Mouse (Mus musculus) embryonic facial prominence, embryonic 15.5 days (tissue): ENCODE measurements around the gene Gphb5. TPM values are rescaled to one million over a fixed set of nuclear protein-coding genes. Genes with fewer than 3 reads are reported as not detected.

ENCODE experiments used
- ATAC-seq: fragments of 200-750 bp; cut with Nextera tagmentation; 2 replicates; pipeline ENCODE4 v1.8.0; 2017; ENCODE audit warnings: low read depth, moderate TSS enrichment; ENCODE audit not compliant: insufficient number of reproducible peaks, low FRiP score, low TSS enrichment
- H3K27ac ChIP-seq: fragments of 300-500 bp; sonication (generic); replicated peaks from 2 replicates; pipeline ENCODE4 v1.5.1; 2015; ENCODE audit warnings: mild to moderate bottlenecking, inconsistent platforms
- H3K27me3 ChIP-seq: fragments of 300-500 bp; sonication (generic); 2 replicates; pipeline ENCODE4 v1.6.1; 2015; ENCODE audit warnings: inconsistent platforms
- H3K36me3 ChIP-seq: fragments of 300-500 bp; sonication (generic); 2 replicates; pipeline ENCODE4 v1.6.1; 2015; ENCODE audit warnings: mild to moderate bottlenecking, inconsistent platforms
- H3K4me1 ChIP-seq: fragments of 300-500 bp; sonication (generic); 2 replicates; pipeline ENCODE4 v1.6.1; 2015; ENCODE audit warnings: inconsistent platforms
- H3K4me2 ChIP-seq: fragments of 300-500 bp; sonication (generic); replicated peaks from 2 replicates; pipeline ENCODE4 v1.6.1; 2015; ENCODE audit warnings: mild to moderate bottlenecking, inconsistent platforms
- H3K4me3 ChIP-seq: fragments of 300-500 bp; sonication (generic); replicated peaks from 2 replicates; pipeline ENCODE4 v1.5.1; 2015; ENCODE audit warnings: mild to moderate bottlenecking, inconsistent platforms
- H3K9ac ChIP-seq: fragments of 300-500 bp; sonication (generic); 2 replicates; pipeline ENCODE4 v1.6.1; 2015; ENCODE audit warnings: inconsistent platforms
- H3K9me3 ChIP-seq: fragments of 300-500 bp; sonication (generic); replicated peaks from 2 replicates; pipeline ENCODE4 v1.6.1; 2016; ENCODE audit warnings: inconsistent platforms
- WGBS: fragments of 180-500 bp; shearing (Covaris S2); methylation state at CpG from one replicate; pipeline ENCODE4 v1.1.7; 2015; 5-methylcytosine and 5-hydroxymethylcytosine counted together
- polyA plus RNA-seq: library from polyadenylated mRNA; unstranded; fragments of >200 nt; fragmentation: Nextera tagmentation; extraction: Ambion mirVana; gene quantifications from 2 replicates; pipeline ENCODE4 v1.2.1, GENCODE M21; 2015

Gphb5 gene
- polyA plus RNA-seq: not detected in 2 replicates

DNA sequence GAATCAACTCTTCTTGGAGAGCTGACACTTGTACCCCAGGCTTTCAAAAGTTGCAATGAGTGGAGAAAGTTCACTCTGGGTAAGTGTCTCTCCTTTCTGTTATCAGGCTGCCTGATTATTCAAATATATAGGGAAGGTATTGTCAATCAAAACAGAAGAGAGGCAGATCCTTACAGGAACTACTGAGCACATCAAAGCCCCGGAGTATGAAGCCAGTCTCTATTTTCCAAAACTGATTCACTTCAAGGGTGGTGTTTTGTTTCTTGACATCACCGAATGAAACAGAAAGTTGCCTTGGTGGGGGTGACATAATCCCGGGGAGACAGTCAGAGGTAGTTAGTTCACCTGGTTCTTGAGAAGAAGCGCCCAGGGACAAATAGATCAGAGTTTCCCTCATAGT, at the start of gene Gphb5:
Gene Gphb5 (minus strand): TSS at position 101 of the 400 bp plus-strand sequence.
- no peak within 1 kb of the TSS for H3K27ac ChIP-seq
- no peaks in the 10 kb centered on the region for H3K9me3 ChIP-seq
- H3K9ac ChIP-seq: no peak within 1 kb of the TSS
- no peak within 1 kb of the TSS for H3K4me3 ChIP-seq
- WGBS: 80% methylated on average over 4 of the region's 4 CpGs
- H3K4me2 ChIP-seq: no peak within 1 kb of the TSS
- ATAC-seq: no peak
- H3K27me3 ChIP-seq: no peaks in the 10 kb centered on the region
- H3K4me1 ChIP-seq: no peaks in the 10 kb centered on the region
- H3K36me3 ChIP-seq: no peaks in the 10 kb centered on the region

DNA sequence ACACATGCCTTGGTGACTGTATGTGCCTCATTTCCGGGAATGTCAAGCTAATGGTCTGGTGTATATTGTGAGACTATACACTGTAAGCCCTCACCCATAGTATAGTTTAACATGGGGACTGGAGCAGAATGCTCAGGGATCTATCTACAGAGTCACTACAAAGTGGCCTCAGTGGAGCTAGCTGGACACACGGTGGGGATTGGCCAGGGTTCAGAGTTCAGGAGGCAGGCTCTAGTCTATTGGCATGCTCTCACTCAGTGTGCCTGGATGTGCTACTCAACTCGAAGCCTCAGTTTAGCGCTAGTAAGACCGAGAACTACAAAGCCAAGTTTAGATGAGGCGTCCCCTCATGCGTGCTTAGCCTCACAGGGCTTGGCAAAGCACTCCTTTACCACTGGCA, 49.6 kb upstream of the Gphb5 start:
- WGBS: 82% methylated on average over 7 of the region's 7 CpGs
- Histone ChIP-seq H3K27me3 (no peaks in the 10 kb centered on the region), H3K9ac (no peak overlapping the region), H3K27ac (no peak overlapping the region), H3K4me1 (no peaks in the 10 kb centered on the region; the same call in 1 of the 2 replicates), H3K9me3 (no peaks in the 10 kb centered on the region), H3K4me3 (no peak overlapping the region), H3K4me2 (no peak overlapping the region), H3K36me3 (peaks cover 28% of the 10 kb centered on the region)
- ATAC-seq: no peak

DNA sequence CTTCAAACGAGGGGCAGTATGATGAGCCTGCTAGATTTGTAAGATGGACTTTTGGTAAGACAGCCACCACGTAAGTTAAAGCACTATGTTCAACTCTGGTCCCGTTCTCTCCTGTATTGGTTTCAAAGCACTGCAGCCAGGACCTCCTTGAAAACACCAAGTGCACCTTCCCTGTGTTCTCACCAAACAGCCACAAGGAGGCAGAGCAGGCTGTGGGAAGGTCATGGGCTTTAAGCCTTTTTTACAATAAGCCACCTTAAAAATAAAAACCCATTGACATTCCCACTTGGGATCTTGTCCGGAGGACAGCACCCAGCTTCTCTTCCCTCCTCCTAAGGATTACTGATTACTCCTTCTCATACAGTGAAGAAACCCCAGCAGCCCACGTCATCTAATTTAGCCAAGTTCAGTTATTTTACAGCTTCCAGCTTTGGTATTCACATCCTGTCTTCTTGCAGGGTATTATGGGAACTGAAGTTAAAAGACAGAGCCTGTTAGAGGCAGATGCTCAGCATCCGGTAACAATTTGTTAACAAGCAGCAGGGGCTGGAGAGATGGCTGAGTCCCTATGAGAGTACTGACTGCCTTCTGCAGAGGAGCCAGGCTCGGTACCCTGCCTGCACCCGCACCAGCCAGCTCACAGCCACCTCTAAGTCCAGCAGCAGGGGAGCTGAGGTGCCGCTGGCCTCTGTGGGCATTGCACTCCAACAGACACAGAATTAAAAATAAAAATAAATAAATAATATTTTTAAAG, 47.6 kb upstream of the Gphb5 start:
- H3K4me2 ChIP-seq: no peak overlapping the region
- ATAC-seq: no peak; the same call in 1 of the 2 replicates
- no peak overlapping the region for H3K4me3 ChIP-seq
- no peak overlapping the region for H3K9ac ChIP-seq
- no peaks in the 10 kb centered on the region for H3K27me3 ChIP-seq
- peaks cover 45% of the 10 kb centered on the region for H3K36me3 ChIP-seq
- H3K27ac ChIP-seq: no peak overlapping the region
- WGBS: 65% methylated on average over 9 of the region's 9 CpGs
- no peaks in the 10 kb centered on the region for H3K9me3 ChIP-seq
- no peaks in the 10 kb centered on the region; the same call in 1 of the 2 replicates for H3K4me1 ChIP-seq

DNA sequence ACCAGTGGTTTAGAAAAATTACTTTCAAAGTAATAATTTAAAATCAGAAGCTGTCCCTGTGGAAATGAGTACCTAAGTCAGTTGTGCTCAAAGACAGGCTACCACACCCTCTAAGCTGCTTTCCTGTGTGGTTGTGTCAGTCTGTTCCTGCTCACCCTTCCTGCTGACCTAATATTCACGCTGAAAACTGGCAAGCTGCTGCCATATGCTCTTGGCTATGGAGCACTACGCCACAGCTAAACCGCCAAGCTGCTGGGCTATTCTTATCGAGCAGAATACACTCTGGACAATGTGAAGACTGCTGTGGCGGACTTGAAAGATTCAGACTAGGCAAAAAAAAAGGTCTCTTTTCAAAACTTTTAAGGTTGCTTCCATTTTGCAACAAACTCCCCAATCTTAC, 44.0 kb upstream of the Gphb5 start:
- Histone ChIP-seq H3K9ac (no peak overlapping the region), H3K27me3 (no peaks in the 10 kb centered on the region), H3K4me3 (no peak overlapping the region), H3K27ac (no peak overlapping the region), H3K4me2 (no peak overlapping the region), H3K4me1 (no peaks in the 10 kb centered on the region), H3K36me3 (peaks cover 47% of the 10 kb centered on the region), H3K9me3 (no peaks in the 10 kb centered on the region)
- 85% methylated on average over 5 of the region's 5 CpGs for WGBS
- no peak for ATAC-seq

DNA sequence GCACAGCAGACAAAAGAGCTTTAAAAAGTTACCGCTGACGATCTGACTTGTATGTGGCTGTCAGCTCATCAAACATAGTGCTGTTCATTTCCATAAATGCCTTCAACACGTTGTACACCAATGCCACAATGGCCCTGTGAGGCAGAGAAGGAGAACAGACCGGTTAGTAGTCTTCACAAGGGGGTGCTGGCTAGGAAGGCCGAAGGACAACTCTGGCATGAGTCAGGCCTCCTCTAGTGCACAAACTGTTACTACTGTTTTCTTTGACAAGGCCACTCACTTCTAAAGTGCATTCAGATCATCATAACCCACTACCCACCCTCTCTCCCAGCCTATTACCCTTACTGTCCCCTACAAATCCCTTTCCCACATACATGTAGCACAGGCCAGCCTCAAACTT, 43.1 kb upstream of the Gphb5 start:
- H3K27me3 ChIP-seq: no peaks in the 10 kb centered on the region
- no peaks in the 10 kb centered on the region for H3K4me1 ChIP-seq
- no peak overlapping the region for H3K4me3 ChIP-seq
- H3K27ac ChIP-seq: no peak overlapping the region
- no peak for ATAC-seq
- H3K4me2 ChIP-seq: no peak overlapping the region
- H3K9me3 ChIP-seq: no peaks in the 10 kb centered on the region
- peaks cover 47% of the 10 kb centered on the region for H3K36me3 ChIP-seq
- WGBS: 88% methylated on average over 5 of the region's 5 CpGs
- H3K9ac ChIP-seq: no peak overlapping the region

DNA sequence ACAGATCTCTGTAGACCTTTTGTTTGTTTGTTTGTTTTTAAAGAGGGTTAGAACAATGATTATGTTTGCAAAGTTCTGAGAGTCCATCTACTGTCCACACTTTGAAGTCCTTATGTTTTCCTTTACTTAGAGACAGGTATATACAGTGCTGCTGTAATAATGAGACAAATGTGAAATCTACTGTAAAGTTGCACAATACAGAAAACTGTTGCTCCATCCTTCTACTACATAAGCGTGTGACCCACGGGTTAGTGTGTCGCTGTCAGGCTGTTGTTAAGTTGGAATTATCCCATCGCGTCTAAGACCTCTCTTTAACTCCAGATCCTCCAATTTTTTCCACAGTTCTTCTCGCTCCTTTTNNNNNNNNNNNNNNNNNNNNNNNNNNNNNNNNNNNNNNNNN, 36.9 kb upstream of the Gphb5 start:
- Histone ChIP-seq H3K27ac (no peak overlapping the region), H3K4me3 (no peak overlapping the region), H3K9me3 (no peaks in the 10 kb centered on the region), H3K9ac (no peak overlapping the region), H3K36me3 (peaks cover 25% of the 10 kb centered on the region), H3K4me2 (no peak overlapping the region), H3K27me3 (no peaks in the 10 kb centered on the region), H3K4me1 (no peaks in the 10 kb centered on the region)
- no peak for ATAC-seq
- WGBS: 90% methylated on average over 6 of the region's 6 CpGs

DNA sequence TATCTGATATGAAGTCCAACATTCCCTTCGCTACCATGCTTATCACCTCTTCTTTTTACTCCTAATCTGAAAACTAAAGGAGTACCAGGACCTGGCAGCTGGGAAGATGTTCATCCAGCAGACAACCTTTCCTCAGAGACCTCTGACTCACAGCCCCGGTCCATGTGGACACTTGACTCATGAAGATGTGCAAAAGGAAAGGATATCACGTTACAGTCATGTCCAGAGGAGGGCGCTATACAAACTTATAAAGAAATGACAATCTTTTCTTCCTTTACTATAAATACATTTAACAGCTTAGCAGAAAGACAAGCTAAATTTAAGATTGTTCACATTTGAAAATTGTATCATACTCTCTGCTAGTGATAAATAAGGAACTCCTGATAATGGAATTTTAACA, 36.4 kb upstream of the Gphb5 start:
- ATAC-seq: no peak
- H3K36me3 ChIP-seq: peaks cover 23% of the 10 kb centered on the region

DNA sequence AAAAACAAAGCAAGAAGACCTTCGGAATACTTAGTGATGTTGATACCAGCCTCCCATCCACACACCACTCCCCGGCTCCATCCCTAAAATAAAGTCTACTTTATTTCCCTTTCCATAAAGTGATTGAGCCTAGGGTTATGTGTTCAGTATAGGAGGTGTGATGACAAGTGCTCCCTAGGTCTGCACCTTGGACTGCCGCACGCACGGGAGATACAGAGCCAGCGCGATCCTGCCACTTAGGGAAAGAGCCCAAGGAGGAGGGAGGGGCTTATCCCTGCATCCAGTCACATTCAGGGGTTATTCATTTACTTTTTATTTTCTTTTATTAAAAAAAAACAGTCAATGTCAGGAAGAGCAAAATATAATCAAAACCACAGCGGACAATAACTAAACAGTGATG, 34.0 kb upstream of the Gphb5 start:
- H3K9ac ChIP-seq: no peak overlapping the region
- H3K4me1 ChIP-seq: no peaks in the 10 kb centered on the region
- peaks cover 23% of the 10 kb centered on the region for H3K36me3 ChIP-seq
- WGBS: 88% methylated on average over 8 of the region's 8 CpGs
- no peak overlapping the region for H3K4me3 ChIP-seq
- no peak overlapping the region for H3K27ac ChIP-seq
- H3K27me3 ChIP-seq: no peaks in the 10 kb centered on the region
- no peak for ATAC-seq
- no peak overlapping the region for H3K4me2 ChIP-seq
- H3K9me3 ChIP-seq: no peaks in the 10 kb centered on the region

More for the DNA sequence above, 36.4 kb upstream of the Gphb5 start:
- H3K9ac ChIP-seq: no peak overlapping the region
- 78% methylated on average over 4 of the region's 4 CpGs for whole genome bisulfite sequencing
- no peak overlapping the region for H3K4me3 ChIP-seq
- no peak overlapping the region for H3K27ac ChIP-seq
- no peak overlapping the region for H3K4me2 ChIP-seq
- H3K4me1 ChIP-seq: no peaks in the 10 kb centered on the region
- H3K27me3 ChIP-seq: no peaks in the 10 kb centered on the region
- H3K9me3 ChIP-seq: no peaks in the 10 kb centered on the region

DNA sequence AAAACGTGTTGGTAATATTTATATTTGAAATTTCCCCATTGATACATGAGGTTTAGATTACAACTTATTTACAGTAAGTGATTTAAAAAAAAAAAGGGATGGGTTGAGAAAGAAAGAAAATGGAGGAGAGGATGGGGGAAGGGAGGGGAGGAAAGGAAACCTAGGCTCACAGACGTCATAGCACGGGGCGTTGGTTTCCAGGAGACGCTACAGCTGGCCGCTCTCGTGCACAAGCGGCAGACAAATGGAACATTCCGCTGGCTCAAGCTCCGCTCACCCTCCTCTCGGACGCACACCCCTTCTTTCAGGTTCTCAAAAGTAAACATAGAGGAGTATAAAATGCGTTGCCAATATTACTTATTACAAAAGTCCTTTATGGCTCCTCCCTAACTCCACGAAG, 33.4 kb upstream of the Gphb5 start:
- no peak for ATAC-seq
- H3K4me3 ChIP-seq: no peak overlapping the region
- WGBS: 73% methylated on average over 14 of the region's 14 CpGs

DNA sequence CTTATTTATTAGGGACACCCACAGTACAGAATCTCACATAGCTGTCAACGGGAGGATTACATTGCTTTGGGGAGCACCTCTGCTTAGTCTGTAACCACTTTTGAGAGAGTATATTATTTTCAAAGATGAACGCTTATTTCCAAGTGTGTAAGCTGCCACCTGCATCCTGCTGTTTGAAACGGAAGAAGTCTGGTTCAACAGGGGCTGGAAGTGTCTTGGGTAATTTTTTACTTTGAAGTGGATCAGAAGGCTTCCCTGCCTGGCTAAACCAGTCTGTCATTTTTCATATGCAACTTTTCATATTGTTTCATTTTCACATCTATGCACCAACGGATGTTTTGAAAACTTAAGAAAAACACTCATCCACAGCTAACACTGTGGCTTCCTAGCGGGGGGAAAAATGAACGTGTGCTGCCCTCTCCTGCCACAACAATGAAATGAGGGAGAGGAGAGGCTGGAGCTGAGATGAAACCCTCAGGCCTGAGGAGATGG, 32.9 kb upstream of the Gphb5 start:
- no peak overlapping the region for H3K27ac ChIP-seq
- no peak overlapping the region for H3K4me3 ChIP-seq
- H3K27me3 ChIP-seq: no peaks in the 10 kb centered on the region
- no peak overlapping the region for H3K9ac ChIP-seq
- H3K9me3 ChIP-seq: no peaks in the 10 kb centered on the region
- no peak for ATAC-seq
- WGBS: 50% methylated on average over 6 of the region's 6 CpGs
- H3K4me2 ChIP-seq: no peak overlapping the region
- no peaks in the 10 kb centered on the region for H3K4me1 ChIP-seq
- H3K36me3 ChIP-seq: peaks cover 23% of the 10 kb centered on the region

More for the DNA sequence above, 33.4 kb upstream of the Gphb5 start:
- Histone ChIP-seq H3K4me2 (no peak overlapping the region), H3K9ac (no peak overlapping the region), H3K36me3 (peaks cover 23% of the 10 kb centered on the region), H3K27me3 (no peaks in the 10 kb centered on the region), H3K4me1 (no peaks in the 10 kb centered on the region), H3K9me3 (no peaks in the 10 kb centered on the region), H3K27ac (no peak overlapping the region)

DNA sequence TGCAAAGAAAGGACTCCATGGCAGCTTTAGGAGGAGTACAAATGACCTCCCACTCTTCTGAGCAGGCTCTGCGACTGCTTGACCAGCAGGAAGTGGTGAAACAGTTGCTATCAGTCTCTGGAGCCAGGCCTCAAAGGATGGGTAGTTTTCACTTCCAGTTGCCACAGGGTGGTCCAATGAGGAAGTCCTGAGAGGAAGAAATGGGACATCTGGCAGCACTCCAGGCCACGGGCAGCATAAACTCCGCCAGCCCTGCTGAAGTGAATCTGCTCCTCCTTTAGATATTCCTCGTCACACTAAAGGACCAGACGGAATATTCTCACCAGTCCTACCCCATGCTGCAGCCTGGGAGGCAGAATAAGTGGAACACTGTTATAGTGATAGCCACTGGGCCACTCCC, 32.3 kb upstream of the Gphb5 start:
- Histone ChIP-seq H3K9ac (no peak overlapping the region), H3K4me2 (no peak overlapping the region), H3K9me3 (no peaks in the 10 kb centered on the region), H3K36me3 (peaks cover 23% of the 10 kb centered on the region), H3K27me3 (no peaks in the 10 kb centered on the region), H3K27ac (no peak overlapping the region), H3K4me3 (no peak overlapping the region), H3K4me1 (no peaks in the 10 kb centered on the region)
- ATAC-seq: no peak
- WGBS: 76% methylated on average over 5 of the region's 5 CpGs

DNA sequence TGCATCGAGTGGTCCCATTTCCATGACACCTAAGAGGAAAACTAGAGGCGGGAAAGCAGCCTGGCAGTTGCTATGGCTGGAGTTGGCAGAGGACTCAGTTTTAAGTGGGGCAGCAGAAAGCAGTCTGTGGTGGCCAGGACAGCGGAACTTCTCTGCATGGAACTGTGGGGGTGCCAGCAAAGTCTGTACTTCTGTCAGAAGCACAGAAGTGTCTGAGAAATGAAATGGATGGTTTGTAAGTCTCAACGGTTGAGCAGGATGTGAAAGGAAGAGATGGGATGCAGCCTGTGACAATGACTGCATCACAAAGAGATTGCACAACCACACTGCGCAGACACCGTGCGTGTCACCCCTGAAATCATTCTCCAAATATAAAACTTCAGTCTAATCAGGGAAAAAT, 29.7 kb upstream of the Gphb5 start:
- Histone ChIP-seq H3K4me3 (no peak overlapping the region), H3K9me3 (no peaks in the 10 kb centered on the region), H3K27ac (no peak overlapping the region), H3K4me2 (no peak overlapping the region), H3K9ac (no peak overlapping the region), H3K4me1 (no peaks in the 10 kb centered on the region), H3K27me3 (no peaks in the 10 kb centered on the region), H3K36me3 (peaks cover 6% of the 10 kb centered on the region)
- 88% methylated on average over 7 of the region's 7 CpGs for WGBS
- ATAC-seq: no peak
